Mouse (Mus musculus) MEL (cell line): Measurements from ENCODE around the gene Wdr5. TPM values are rescaled to one million over a fixed set of nuclear protein-coding genes. Genes with fewer than 3 reads are reported as not detected.

Source experiments
- DNase-seq: peaks from one replicate; pipeline ENCODE4 v3.0.0; 2011; ENCODE audit warnings: low read depth, low spot score
- H3K27ac ChIP-seq: 2 replicates; pipeline ENCODE4 v1.5.1; 2012; ENCODE audit warnings: low read depth, mild to moderate bottlenecking, control low read depth, low read length, moderate library complexity; ENCODE audit not compliant: control insufficient read depth
- H3K27me3 ChIP-seq, 2 experiments: fragments of 150-350 bp in 1 of 2; sonication (generic) in 1 of 2; 2 replicates each; pipeline ENCODE4 v1.6.1; 2012; ENCODE audit warnings: low read length in 2 of 2, mild to moderate bottlenecking in 2 of 2, improper control_type of control experiment in 1 of 2, moderate library complexity in 1 of 2; ENCODE audit not compliant: insufficient read depth in 2 of 2, control insufficient read depth in 1 of 2
- H3K36me3 ChIP-seq, 2 experiments: 2 replicates each; pipeline ENCODE4 v1.6.1; 2012 to 2014; ENCODE audit warnings: low read length in 2 of 2, improper control_type of control experiment in 1 of 2, inconsistent platforms in 1 of 2, mild to moderate bottlenecking in 1 of 2; ENCODE audit not compliant: insufficient read depth in 2 of 2, control insufficient read depth in 1 of 2
- H3K4me1 ChIP-seq, 2 experiments: fragments of 150-350 bp in 1 of 2; sonication (generic) in 1 of 2; 2 replicates each; pipeline ENCODE4 v1.6.1; 2012; ENCODE audit warnings: low read length in 2 of 2, improper control_type of control experiment in 1 of 2, mild to moderate bottlenecking in 1 of 2; ENCODE audit not compliant: insufficient read depth in 2 of 2, control insufficient read depth in 1 of 2
- H3K4me3 ChIP-seq, 2 experiments: fragments of 150-350 bp in 1 of 2; sonication (generic) in 1 of 2; 2 replicates each; pipeline ENCODE4 v1.5.1; 2012; ENCODE audit warnings: low read depth in 2 of 2, low read length in 2 of 2, mild to moderate bottlenecking in 2 of 2, moderate library complexity in 2 of 2, control low read depth in 1 of 2, improper control_type of control experiment in 1 of 2; ENCODE audit not compliant: control insufficient read depth in 1 of 2, insufficient read depth in 1 of 2
- H3K79me2 ChIP-seq: 2 replicates; pipeline ENCODE4 v1.6.1; 2012; ENCODE audit warnings: mild to moderate bottlenecking, low read length, moderate library complexity; ENCODE audit not compliant: control insufficient read depth, poor library complexity, insufficient read depth
- H3K9ac ChIP-seq: 2 replicates; pipeline ENCODE4 v1.6.1; 2012; ENCODE audit warnings: low read depth, mild to moderate bottlenecking, control low read depth, low read length, moderate library complexity; ENCODE audit not compliant: control insufficient read depth, poor library complexity, severe bottlenecking
- H3K9me3 ChIP-seq: fragments of 150-350 bp; sonication (generic); replicated peaks from 2 replicates; pipeline ENCODE4 v1.6.1; 2012; ENCODE audit warnings: mild to moderate bottlenecking, low read length, improper control_type of control experiment, moderate library complexity; ENCODE audit not compliant: insufficient read depth
- BHLHE40 ChIP-seq: IDR thresholded peaks from 2 replicates; pipeline ENCODE4 v1.6.1; 2012; ENCODE audit warnings: low read depth, mild to moderate bottlenecking, inconsistent platforms, low read length, improper control_type of control experiment, borderline replicate concordance
- CHD1 ChIP-seq: IDR thresholded peaks from 2 replicates; pipeline ENCODE4 v1.6.1; 2012; ENCODE audit warnings: low read depth, mild to moderate bottlenecking, inconsistent platforms, low read length, improper control_type of control experiment
- CTCF ChIP-seq, 3 experiments: IDR thresholded peaks in 2 of 3; conservative IDR thresholded peaks in 1 of 3; 2 replicates each; pipeline ENCODE4 v1.5.1; 2011 to 2012; ENCODE audit warnings: low read length in 3 of 3, low read depth in 2 of 3, mild to moderate bottlenecking in 2 of 3, improper control_type of control experiment in 1 of 3, inconsistent platforms in 1 of 3, mixed read lengths in 1 of 3, moderate library complexity in 1 of 3; ENCODE audit not compliant: control insufficient read depth in 1 of 3, insufficient read depth in 1 of 3, poor library complexity in 1 of 3, severe bottlenecking in 1 of 3
- E2F4 ChIP-seq: IDR thresholded peaks from 2 replicates; pipeline ENCODE4 v1.6.1; 2011; ENCODE audit warnings: low read depth, low read length, improper control_type of control experiment, borderline replicate concordance
- ELF1 ChIP-seq: IDR thresholded peaks from 2 replicates; pipeline ENCODE4 v1.6.1; 2014; ENCODE audit warnings: low read depth, mild to moderate bottlenecking, inconsistent platforms, low read length, improper control_type of control experiment, moderate library complexity
- EP300 ChIP-seq, 2 experiments: IDR thresholded peaks; 2 replicates each; pipeline ENCODE4 v1.6.1; 2011; ENCODE audit warnings: improper control_type of control experiment in 2 of 2, low read length in 2 of 2, low read depth in 1 of 2, mild to moderate bottlenecking in 1 of 2
- GABPA ChIP-seq: IDR thresholded peaks from 2 replicates; pipeline ENCODE4 v1.6.1; 2012; ENCODE audit warnings: low read depth, mild to moderate bottlenecking, inconsistent platforms, low read length, improper control_type of control experiment, moderate library complexity
- HCFC1 ChIP-seq: IDR thresholded peaks from 2 replicates; pipeline ENCODE4 v1.6.1; 2012; ENCODE audit warnings: low read depth, mild to moderate bottlenecking, inconsistent platforms, low read length, improper control_type of control experiment, moderate library complexity
- JUND ChIP-seq: IDR thresholded peaks from 2 replicates; pipeline ENCODE4 v1.6.1; 2011; ENCODE audit warnings: low read depth, mild to moderate bottlenecking, improper control_type of control experiment, low read length
- KAT2A ChIP-seq: conservative IDR thresholded peaks from 2 replicates; pipeline ENCODE4 v1.6.1; 2012; ENCODE audit warnings: low read depth, low read length, improper control_type of control experiment, inconsistent platforms
- MAFK ChIP-seq: IDR thresholded peaks from 2 replicates; pipeline ENCODE4 v1.6.1; 2011; ENCODE audit warnings: low read depth, mild to moderate bottlenecking, low read length, improper control_type of control experiment, borderline replicate concordance
- MAZ ChIP-seq: IDR thresholded peaks from 2 replicates; pipeline ENCODE4 v1.6.1; 2012; ENCODE audit warnings: low read depth, mild to moderate bottlenecking, inconsistent platforms, low read length, improper control_type of control experiment
- MEF2A ChIP-seq: IDR thresholded peaks from 2 replicates; pipeline ENCODE4 v1.6.1; 2014; ENCODE audit warnings: low read depth, mild to moderate bottlenecking, inconsistent platforms, low read length, improper control_type of control experiment; ENCODE audit not compliant: poor library complexity, insufficient replicate concordance, severe bottlenecking; ENCODE audit errors: extremely low read depth
- MXI1 ChIP-seq: IDR thresholded peaks from 2 replicates; pipeline ENCODE4 v1.6.1; 2011; ENCODE audit warnings: mild to moderate bottlenecking, low read depth, low read length, improper control_type of control experiment
- MYC ChIP-seq: IDR thresholded peaks from 2 replicates; pipeline ENCODE4 v1.6.1; 2011; ENCODE audit warnings: low read depth, mild to moderate bottlenecking, low read length, improper control_type of control experiment, moderate library complexity
- NRF1 ChIP-seq: IDR thresholded peaks from 2 replicates; pipeline ENCODE4 v1.6.1; 2014; ENCODE audit warnings: low read depth, mild to moderate bottlenecking, inconsistent platforms, low read length, improper control_type of control experiment, moderate library complexity; ENCODE audit not compliant: poor library complexity, insufficient read depth, severe bottlenecking
- POLR2A ChIP-seq, 2 experiments: IDR thresholded peaks; 2 replicates each; pipeline ENCODE4 v1.6.1; 2011 to 2012; ENCODE audit warnings: low read length in 2 of 2, mild to moderate bottlenecking in 2 of 2, control low read depth in 1 of 2, improper control_type of control experiment in 1 of 2, low read depth in 1 of 2, moderate library complexity in 1 of 2; ENCODE audit not compliant: control insufficient read depth in 1 of 2, insufficient read depth in 1 of 2, poor library complexity in 1 of 2
- POLR2AphosphoS2 ChIP-seq: IDR thresholded peaks from 2 replicates; pipeline ENCODE4 v1.6.1; 2011; ENCODE audit warnings: low read length, improper control_type of control experiment
- POLR2AphosphoS5 ChIP-seq: IDR thresholded peaks from 2 replicates; pipeline ENCODE4 v1.6.1; 2012; ENCODE audit warnings: low read depth, borderline replicate concordance, mild to moderate bottlenecking, inconsistent platforms, low read length, moderate library complexity, mixed read lengths
- RAD21 ChIP-seq: IDR thresholded peaks from 2 replicates; pipeline ENCODE4 v1.6.1; 2011; ENCODE audit warnings: mild to moderate bottlenecking, low read depth, low read length, improper control_type of control experiment
- RCOR1 ChIP-seq: IDR thresholded peaks from 2 replicates; pipeline ENCODE4 v1.6.1; 2012; ENCODE audit warnings: low read depth, mild to moderate bottlenecking, inconsistent platforms, low read length, improper control_type of control experiment
- TBP ChIP-seq: IDR thresholded peaks from 2 replicates; pipeline ENCODE4 v1.8.0; 2011; ENCODE audit warnings: low read depth, low read length, improper control_type of control experiment
- UBTF ChIP-seq: IDR thresholded peaks from 2 replicates; pipeline ENCODE4 v1.6.1; 2012; ENCODE audit warnings: low read depth, mild to moderate bottlenecking, inconsistent platforms, low read length, improper control_type of control experiment, moderate library complexity, borderline replicate concordance; ENCODE audit not compliant: insufficient read depth
- USF1 ChIP-seq: IDR thresholded peaks from 2 replicates; pipeline ENCODE4 v1.6.1; 2014; ENCODE audit warnings: low read depth, mild to moderate bottlenecking, inconsistent platforms, low read length, improper control_type of control experiment, moderate library complexity
- ZC3H11A ChIP-seq: IDR thresholded peaks from 2 replicates; pipeline ENCODE4 v1.6.1; 2012; ENCODE audit warnings: low read depth, mild to moderate bottlenecking, inconsistent platforms, low read length, improper control_type of control experiment
- ZKSCAN1 ChIP-seq: IDR thresholded peaks from 2 replicates; pipeline ENCODE4 v1.6.1; 2012; ENCODE audit warnings: low read depth, mild to moderate bottlenecking, inconsistent platforms, low read length, improper control_type of control experiment, moderate library complexity
- ZMIZ1 ChIP-seq: IDR thresholded peaks from 2 replicates; pipeline ENCODE4 v1.6.1; 2012; ENCODE audit warnings: low read depth, mild to moderate bottlenecking, inconsistent platforms, low read length, improper control_type of control experiment, moderate library complexity
- polyA plus RNA-seq, 2 experiments: library from polyadenylated mRNA; stranded (reverse) in 1 of 2; unstranded in 1 of 2; fragments of >175 nt in 1 of 2; fragments of >200 nt in 1 of 2; gene quantifications; 2 replicates each; pipeline versions ENCODE4 v1.2.1 to v1.2.4; 2012; ENCODE audit warnings: low replicate concordance in 2 of 2, low read depth in 1 of 2; ENCODE audit not compliant: insufficient read length in 2 of 2, insufficient read depth in 1 of 2, missing spikeins in 1 of 2
- total RNA-seq: library from RNA; depleted of rRNA; stranded (reverse); fragments of 300-350 nt; gene quantifications from 2 replicates; pipeline ENCODE4 v1.2.3, GENCODE M21; 2012

The Wdr5 gene
- total and polyA plus RNA-seq, 3 experiments: 78.3 to 96.9 TPM; not detected in 1

DNA sequence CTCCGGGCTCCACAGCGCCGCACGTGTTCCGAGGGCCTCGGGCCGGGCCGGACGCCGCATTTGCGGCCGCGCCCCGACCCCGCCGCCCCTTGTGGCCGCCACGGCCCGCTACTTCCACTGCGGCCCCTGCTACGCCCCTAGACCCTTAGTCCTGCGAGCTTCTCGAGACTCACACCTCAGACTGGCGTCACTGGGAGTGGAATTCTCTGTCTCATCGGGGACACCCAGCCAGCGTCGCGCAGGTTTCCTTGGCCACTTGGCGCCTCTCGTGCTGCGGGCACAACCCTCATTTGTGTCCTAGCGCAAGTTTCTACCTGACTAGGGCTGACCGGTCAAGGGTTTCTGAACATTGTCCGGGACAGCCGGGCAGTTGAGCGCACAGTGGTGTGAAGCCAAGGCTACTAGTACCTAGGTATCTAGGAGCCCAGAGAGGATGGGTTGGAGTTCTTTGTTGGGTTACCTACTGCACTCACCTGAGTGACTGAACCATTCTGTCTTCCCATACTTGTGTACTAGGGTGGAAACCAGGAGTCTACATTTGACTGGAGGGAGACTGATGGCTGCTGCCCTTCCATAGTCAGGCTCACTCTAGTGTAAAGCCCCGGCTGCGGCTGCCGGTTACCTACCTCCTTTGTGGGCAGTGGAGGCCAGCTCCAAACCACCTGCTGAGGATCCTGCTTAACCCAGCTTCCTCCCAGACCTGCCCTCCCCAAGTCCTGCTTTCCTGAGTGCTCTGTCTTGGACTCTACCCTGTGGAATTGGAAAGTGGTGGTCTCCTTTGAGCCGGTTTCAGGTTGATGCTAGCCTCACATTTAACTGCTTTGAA lies 597 bp downstream of the Wdr5 start:
- peak overlapping the region; percentile 23 for H3K27ac ChIP-seq

DNA sequence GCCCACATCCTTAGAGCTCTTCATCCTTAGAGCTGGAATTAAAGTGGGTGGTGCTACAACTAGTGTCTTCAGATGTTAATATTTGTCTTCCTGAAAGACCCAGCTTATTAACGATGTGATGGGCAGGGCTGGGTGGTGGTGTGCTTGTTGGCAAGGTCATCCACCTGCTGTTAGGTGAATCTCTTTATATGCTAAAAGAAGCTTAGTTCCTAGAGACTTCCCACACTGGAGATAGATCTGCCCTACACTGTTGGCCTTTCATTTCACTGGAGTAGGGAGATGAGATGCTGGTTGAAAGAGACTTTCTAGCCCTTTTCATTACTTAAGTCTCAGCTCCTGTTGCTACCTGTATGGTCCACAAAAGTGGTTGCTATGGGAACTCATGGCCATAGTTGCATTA lies 1.3 kb downstream of the Wdr5 start:
- no peaks in the 10 kb centered on the region for H3K27me3 ChIP-seq
- H3K79me2 ChIP-seq: peaks cover 34% of the 10 kb centered on the region
- peak overlapping the region; percentile 77 to 86 for H3K4me3 ChIP-seq
- peak overlapping the region; percentile 95 for H3K9ac ChIP-seq
- peaks cover 7 to 9% of the 10 kb centered on the region in 2 experiments for H3K36me3 ChIP-seq
- TF ChIP-seq MAZ: no peak
- no peak for TF ChIP-seq BHLHE40
- no peak for TF ChIP-seq POLR2A (IDR thresholded peaks at IDR 0.05; ENCODE audit: control insufficient read depth in 1 of 2, insufficient read depth in 1 of 2, low read depth in 1 of 2, low read length in 2 of 2, poor library complexity in 1 of 2)
- TF ChIP-seq ELF1: no peak
- no peak for TF ChIP-seq CTCF (IDR thresholded peaks at IDR 0.05 in 2 of 3, conservative IDR thresholded peaks at IDR 0.05 in 1 of 3; ENCODE audit: control insufficient read depth in 1 of 3, insufficient read depth in 1 of 3, low read depth in 2 of 3, low read length in 3 of 3, poor library complexity in 1 of 3, severe bottlenecking in 1 of 3)
- no peak for TF ChIP-seq UBTF
- TF ChIP-seq POLR2AphosphoS5: no peak
- no peak for TF ChIP-seq MAFK
- no peak for TF ChIP-seq RCOR1
- no peak for TF ChIP-seq USF1
- TF ChIP-seq MEF2A: no peak
- no peak for TF ChIP-seq HCFC1
- no peak for TF ChIP-seq CHD1
- no peak for TF ChIP-seq KAT2A
- TF ChIP-seq, all 39 proteins: peak for 0
- H3K4me1 ChIP-seq: peaks cover 2 to 24% of the 10 kb centered on the region in 2 experiments; a peak in 3 of 4 replicates
- no peaks in the 10 kb centered on the region for H3K9me3 ChIP-seq
- H3K27ac ChIP-seq: no peak overlapping the region
- DNase-seq: no peak

More for the DNA sequence above, 597 bp downstream of the Wdr5 start:
- Histone ChIP-seq H3K27me3 (no peaks in the 10 kb centered on the region), H3K79me2 (peaks cover 34% of the 10 kb centered on the region), H3K4me1 (peaks cover 2 to 24% of the 10 kb centered on the region in 2 experiments; a peak in 3 of 4 replicates), H3K9me3 (no peaks in the 10 kb centered on the region), H3K36me3 (peaks cover 7 to 9% of the 10 kb centered on the region in 2 experiments), H3K4me3 (peak overlapping the region; percentile 77 to 86), H3K9ac (peak overlapping the region; percentile 95)
- TF ChIP-seq ELF1 (no peak), UBTF (no peak), KAT2A (no peak), ZC3H11A (no peak), EP300 (IDR thresholded peaks at IDR 0.05; ENCODE audit: low read depth in 1 of 2, low read length in 2 of 2) (no peak), JUND (no peak), GABPA (no peak), E2F4 (no peak), POLR2A (IDR thresholded peaks at IDR 0.05; ENCODE audit: control insufficient read depth in 1 of 2, insufficient read depth in 1 of 2, low read depth in 1 of 2, low read length in 2 of 2, poor library complexity in 1 of 2) (no peak), MAZ (no peak), ZKSCAN1 (no peak), BHLHE40 (no peak), MYC (no peak), MXI1 (no peak), MAFK (no peak), ZMIZ1 (no peak), RAD21 (no peak), NRF1 (no peak), POLR2AphosphoS2 (no peak), TBP (no peak)
- peak; percentile 49 for DNase-seq
